Mouse (Mus musculus): ENCODE data around the gene Ech1.

DNA sequence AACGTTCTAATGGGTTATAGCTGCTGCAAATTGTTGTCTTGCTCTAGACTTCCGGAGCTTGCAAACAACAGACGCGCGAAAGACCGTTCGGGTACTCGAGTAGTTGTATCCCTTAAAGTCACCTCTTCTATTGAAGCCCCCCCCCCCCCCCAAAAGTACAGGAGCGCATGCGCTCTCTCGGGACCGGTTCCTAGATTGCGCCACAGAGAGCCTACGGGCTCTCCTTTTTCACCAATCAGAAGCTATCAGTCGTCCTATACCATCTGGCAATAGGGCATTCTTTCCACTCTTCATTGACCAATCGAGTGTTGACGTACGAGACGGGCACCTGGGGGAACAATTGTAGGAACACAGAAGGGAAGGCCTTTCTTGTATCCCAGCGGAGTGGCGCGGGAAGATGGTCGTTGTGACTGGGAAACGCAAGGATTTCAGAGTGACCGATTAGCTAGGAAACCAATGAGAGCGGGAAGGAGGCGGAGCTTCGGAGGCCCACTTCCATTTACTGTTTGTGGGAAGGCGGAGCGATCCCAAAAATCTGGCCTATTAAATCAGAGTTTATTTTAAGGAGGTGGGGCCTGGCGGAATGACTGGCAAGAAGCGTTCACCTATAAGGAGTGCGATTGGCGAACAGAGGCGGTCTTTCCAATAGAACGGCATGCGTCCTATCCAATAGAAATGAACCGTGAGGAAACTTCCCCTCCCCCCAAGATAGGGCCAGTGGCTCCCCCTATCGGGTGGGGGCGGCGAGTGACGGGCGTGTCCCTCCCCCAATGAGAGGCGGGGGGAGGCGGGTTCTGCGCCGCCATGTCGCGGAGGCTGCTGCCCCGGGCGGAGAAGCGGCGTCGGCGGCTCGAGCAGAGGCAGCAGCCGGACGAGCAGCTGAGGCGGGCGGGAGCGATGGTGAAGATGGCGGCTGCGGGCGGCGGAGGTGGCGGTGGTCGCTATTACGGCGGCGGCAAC, 14.6 kb upstream of the Ech1 start:
- TF ChIP-seq CTCF (IDR thresholded peaks at IDR 0.05; ENCODE audit: extremely low read depth, insufficient read length, insufficient replicate concordance, low read depth, low read length) (peak; percentile 30; the same call in 1 of the 2 replicates), POLR2A (IDR thresholded peaks at IDR 0.05; ENCODE audit: low read depth, low read length) (peak; percentile 70)

Data from small intestine, adult 2 months (tissue).